Comparison of ENCODE assay signal across 20 mouse cellular contexts in the genomic region with DNA sequence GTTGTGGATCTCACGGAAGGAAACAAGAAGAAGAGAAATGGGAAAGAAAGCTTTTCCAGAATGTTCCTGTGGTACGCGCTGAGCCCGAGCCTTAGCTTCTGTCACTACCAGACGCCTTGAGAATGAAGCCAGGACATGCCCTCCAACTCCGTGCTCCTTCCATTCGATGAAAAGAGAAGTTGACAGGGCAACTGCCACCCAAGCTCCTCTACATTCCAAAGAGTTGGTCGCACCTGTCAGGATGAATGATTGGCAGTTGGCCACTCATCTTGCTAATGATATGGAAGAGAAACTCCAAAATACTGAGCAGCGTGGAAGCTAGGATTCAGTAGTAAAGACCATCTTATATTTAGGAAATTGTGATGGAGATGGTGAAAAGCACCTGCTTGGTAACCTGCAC.
A peak's percentile ranks its signal among the peaks of the same experiment; 100 is the strongest.
DNase-seq lines count a peak whose midpoint lies in the region; ATAC-seq and TF ChIP-seq lines count a peak whose summit lies in the region.
"Had no signal": no experiment of that assay in that cellular context is flagged by ENCODE, and none has a peak within 500 bp of the region (broad histone marks: within the 10 kb centered on the region; RNA-seq: fewer than 3 reads in every experiment).

No protein-coding gene starts in this region.

- no peak overlapping the region for H3K9ac ChIP-seq in hindbrain, embryonic 15.5 days
- no peak overlapping the region for H3K9ac ChIP-seq in hindbrain, embryonic 12.5 days
- H3K9ac ChIP-seq: intestine, embryonic 15.5 days; stomach, embryonic 15.5 days had no signal

- no peak for TF ChIP-seq POLR2A in brain, embryonic 14.5 days (IDR thresholded peaks at IDR 0.05; ENCODE audit: borderline replicate concordance, extremely low read depth, insufficient read depth, insufficient read length, poor library complexity, severe bottlenecking)

- WGBS in hindbrain, embryonic 15.5 days = 67% methylated on average over 9 of the region's 9 CpGs
- WGBS in hindbrain, embryonic 12.5 days = 77% methylated on average over 9 of the region's 9 CpGs

- peak; percentile 36 for DNase-seq in brain, adult 2 months (ENCODE audit: low read depth, low spot score)
- peak; percentile 89 for DNase-seq in brain, embryonic 14.5 days (ENCODE audit: low read depth)
- peak; percentile 10 to 28 for DNase-seq in cerebellum, postnatal 36 days
- DNase-seq in urinary bladder, postnatal 4 days (ENCODE audit: low spot score in 2 of 2) = no peak
- no peak for DNase-seq in ovary, postnatal 36 days (ENCODE audit: low spot score)
- no peak for DNase-seq in thymus, adult 18-20 months
- DNase-seq: adrenal gland, adult 8-10 months; heart, postnatal 10 days; liver; lung, adult 18-20 months; lung, postnatal 4 days; right cerebral cortex, adult 18-20 months; thymus, postnatal 36 days had no signal

- no peak overlapping the region for H3K4me3 ChIP-seq in hindbrain, embryonic 15.5 days
- no peak overlapping the region for H3K4me3 ChIP-seq in hindbrain, embryonic 12.5 days
- H3K4me3 ChIP-seq: embryonic facial prominence, embryonic 10.5 days; erythroblast, embryonic 14.5 days; intestine, embryonic 15.5 days; stomach, embryonic 15.5 days had no signal

- H3K4me1 ChIP-seq in hindbrain, embryonic 15.5 days (replicated peaks) = peaks cover 21% of the 10 kb centered on the region
- H3K4me1 ChIP-seq in hindbrain, embryonic 12.5 days = peaks cover 3% of the 10 kb centered on the region; the same call in 1 of the 2 replicates
- H3K4me1 ChIP-seq: embryonic facial prominence, embryonic 10.5 days; intestine, embryonic 15.5 days; stomach, embryonic 15.5 days had no signal

- H3K27ac ChIP-seq in hindbrain, embryonic 15.5 days (replicated peaks) = no peak overlapping the region
- no peak overlapping the region for H3K27ac ChIP-seq in hindbrain, embryonic 12.5 days
- H3K27ac ChIP-seq: embryonic facial prominence, embryonic 10.5 days; intestine, embryonic 15.5 days; stomach, embryonic 15.5 days had no signal

- peak; percentile 49; the same call in 1 of the 2 replicates for ATAC-seq in hindbrain, embryonic 15.5 days (ENCODE audit: low FRiP score, low read depth)
- ATAC-seq in hindbrain, embryonic 12.5 days (ENCODE audit: low FRiP score) = no peak
- ATAC-seq: CD4-positive, CD25-positive, alpha-beta regulatory T cell, adult 4 months; intestine, embryonic 15.5 days had no signal

- H3K36me3 ChIP-seq in hindbrain, embryonic 15.5 days = no peaks in the 10 kb centered on the region
- H3K36me3 ChIP-seq in hindbrain, embryonic 12.5 days = no peaks in the 10 kb centered on the region
- H3K36me3 ChIP-seq: embryonic facial prominence, embryonic 10.5 days; intestine, embryonic 15.5 days; stomach, embryonic 15.5 days had no signal

- H3K4me2 ChIP-seq in hindbrain, embryonic 15.5 days = peak overlapping the region; percentile 31; the same call in 1 of the 2 replicates
- H3K4me2 ChIP-seq in hindbrain, embryonic 12.5 days (replicated peaks) = no peak overlapping the region
- H3K4me2 ChIP-seq: intestine, embryonic 15.5 days; stomach, embryonic 15.5 days had no signal

- no peaks in the 10 kb centered on the region for H3K9me3 ChIP-seq in hindbrain, embryonic 15.5 days
- H3K9me3 ChIP-seq in hindbrain, embryonic 12.5 days (replicated peaks) = no peaks in the 10 kb centered on the region
- H3K9me3 ChIP-seq: embryonic facial prominence, embryonic 10.5 days; intestine, embryonic 15.5 days; stomach, embryonic 15.5 days had no signal

- no peak for TF ChIP-seq CTCF in brain, embryonic 14.5 days (IDR thresholded peaks at IDR 0.05; ENCODE audit: borderline replicate concordance, extremely low read depth, insufficient read depth, insufficient read length)

- no peaks in the 10 kb centered on the region for H3K27me3 ChIP-seq in hindbrain, embryonic 15.5 days
- H3K27me3 ChIP-seq in hindbrain, embryonic 12.5 days = no peaks in the 10 kb centered on the region
- H3K27me3 ChIP-seq: intestine, embryonic 15.5 days; stomach, embryonic 15.5 days had no signal

Comparison
In these comparisons a context has a peak if more than half of its experiments do, and no peak if none do; other contexts are left out.
1. DNase-seq: peak in brain, adult 2 months (single experiment), brain, embryonic 14.5 days (single experiment) and cerebellum, postnatal 36 days (2 of 2); none in urinary bladder, postnatal 4 days (0 of 2), ovary, postnatal 36 days (single experiment) and thymus, adult 18-20 months (0 of 2).